Mouse (Mus musculus) hindbrain, embryonic 11.5 days (tissue): ENCODE measurements around the gene Atp6v0d1. TPM values are rescaled to one million over a fixed set of nuclear protein-coding genes. Genes with fewer than 3 reads are reported as not detected.
"Not testable (repeated sequence)": the region's sequence is repeated elsewhere in the genome, so short reads cannot be mapped to it uniquely, and the experiment has no call there.

Source experiments
- ATAC-seq: fragments of 200-750 bp; cut with Nextera tagmentation; 2 replicates; pipeline ENCODE4 v1.8.0; 2017; ENCODE audit warnings: mild to moderate bottlenecking, moderate TSS enrichment, moderate library complexity; ENCODE audit not compliant: low FRiP score
- DNase-seq: peaks from one replicate; pipeline ENCODE4 v3.0.0-alpha.2; 2015; ENCODE audit warnings: low spot score
- H3K27ac ChIP-seq: fragments of 300-500 bp; sonication (generic); 2 replicates; pipeline ENCODE4 v1.5.1; 2014; ENCODE audit warnings: mild to moderate bottlenecking, low read depth, low read length
- H3K27me3 ChIP-seq: fragments of 300-500 bp; sonication (generic); 2 replicates; pipeline ENCODE4 v1.6.1; 2014; ENCODE audit warnings: mild to moderate bottlenecking, low read length, moderate library complexity, mixed read lengths; ENCODE audit not compliant: control insufficient read depth, insufficient read depth
- H3K36me3 ChIP-seq: fragments of 300-500 bp; sonication (generic); 2 replicates; pipeline ENCODE4 v1.6.1; 2014; ENCODE audit warnings: mild to moderate bottlenecking, low read length, moderate library complexity, mixed read lengths; ENCODE audit not compliant: control insufficient read depth, insufficient read depth
- H3K4me1 ChIP-seq: fragments of 300-500 bp; sonication (generic); replicated peaks from 2 replicates; pipeline ENCODE4 v1.6.1; 2014; ENCODE audit warnings: low read length, mixed read lengths; ENCODE audit not compliant: control insufficient read depth, insufficient read depth
- H3K4me2 ChIP-seq: fragments of 300-500 bp; sonication (generic); replicated peaks from 2 replicates; pipeline ENCODE4 v1.6.1; 2014; ENCODE audit warnings: mild to moderate bottlenecking, low read depth, low read length
- H3K4me3 ChIP-seq: fragments of 300-500 bp; sonication (generic); 2 replicates; pipeline ENCODE4 v1.5.1; 2014; ENCODE audit warnings: low read depth, low read length
- H3K9ac ChIP-seq: fragments of 300-500 bp; sonication (generic); 2 replicates; pipeline ENCODE4 v1.6.1; 2014; ENCODE audit warnings: low read depth, low read length
- H3K9me3 ChIP-seq: fragments of 300-500 bp; sonication (generic); 2 replicates; pipeline ENCODE4 v1.6.1; 2016; ENCODE audit warnings: low read length; ENCODE audit not compliant: control insufficient read depth
- WGBS: fragments of 180-500 bp; shearing (Covaris S2); extraction: QIAGEN DNeasy Blood & Tissue Kit; methylation state at CpG from one replicate; pipeline ENCODE4 v1.1.7; 2014; 5-methylcytosine and 5-hydroxymethylcytosine counted together
- polyA plus RNA-seq: library from polyadenylated mRNA; unstranded; fragments of >200 nt; fragmentation: Nextera tagmentation; extraction: Ambion mirVana; gene quantifications from 2 replicates; pipeline ENCODE4 v1.2.1, GENCODE M21; 2014

The Atp6v0d1 gene
- polyA plus RNA-seq, 1 experiment from 2014 or later, result 141 TPM

- Histone ChIP-seq H3K27me3 (no peaks in the 10 kb centered on the region), H3K4me1 (0 out of 2 replicates have a peak, but pooled peaks cover 4% of the 10 kb centered on the region), H3K4me2 (peak overlapping the region; percentile 87), H3K36me3 (no peaks in the 10 kb centered on the region), H3K27ac (no peak overlapping the region), H3K9me3 (no peaks in the 10 kb centered on the region), H3K4me3 (peak overlapping the region; percentile 89), H3K9ac (peak overlapping the region; percentile 73)
- ATAC-seq (peak; percentile 23), DNase-seq (no peak)
- WGBS, result 30% methylated on average over 27 of the region's 27 CpGs
Measured at GRCm38 (mm10) chr8:105566703-105567595, 1.1 kb upstream of the Atp6v0d1 start.

GRCm38 (mm10) chr8:105565401-105565881 lies 406 bp downstream of the Atp6v0d1 start:
- under 1% methylated on average over 27 of the region's 31 CpGs for WGBS
- Histone ChIP-seq H3K9me3 (no peaks in the 10 kb centered on the region), H3K9ac (peak overlapping the region; percentile 86), H3K36me3 (no peaks in the 10 kb centered on the region), H3K27ac (peak overlapping the region; percentile 70), H3K4me3 (peak overlapping the region; percentile 89), H3K27me3 (no peaks in the 10 kb centered on the region), H3K4me2 (peak overlapping the region; percentile 87), H3K4me1 (0 out of 2 replicates have a peak, but pooled peaks cover 4% of the 10 kb centered on the region)
- ATAC-seq (peak; percentile 84), DNase-seq (peak; percentile 49)

- peak overlapping the region; percentile 86 for H3K9ac ChIP-seq
- whole genome bisulfite sequencing, result 85% methylated on average over 9 of the region's 9 CpGs
- not testable (repeated sequence) for DNase-seq, H3K9me3 ChIP-seq, H3K4me1 ChIP-seq, H3K27me3 ChIP-seq, ATAC-seq, H3K36me3 ChIP-seq, H3K27ac ChIP-seq
- H3K4me3 ChIP-seq, result peak overlapping the region; percentile 89
- H3K4me2 ChIP-seq, result peak overlapping the region; percentile 87
Measured at GRCm38 (mm10) chr8:105564573-105565229, 1.1 kb downstream of the Atp6v0d1 start.

GRCm38 (mm10) chr8:105563871-105564270 lies 2.0 kb downstream of the Atp6v0d1 start:
- Histone ChIP-seq H3K27ac (no peak overlapping the region), H3K27me3 (no peaks in the 10 kb centered on the region), H3K36me3 (no peaks in the 10 kb centered on the region), H3K4me2 (no peak overlapping the region), H3K4me1 (0 out of 2 replicates have a peak, but pooled peaks cover 4% of the 10 kb centered on the region), H3K9ac (no peak overlapping the region), H3K4me3 (no peak overlapping the region), H3K9me3 (no peaks in the 10 kb centered on the region)
- DNase-seq (no peak), ATAC-seq (no peak)
- WGBS, result 100% methylated on average over 1 of the region's 1 CpGs

GRCm38 (mm10) chr8:105562863-105563262 lies 3.0 kb downstream of the Atp6v0d1 start:
- DNase-seq, result no peak
- H3K4me3 ChIP-seq, result no peak overlapping the region
- no peak overlapping the region for H3K9ac ChIP-seq
- ATAC-seq, result no peak
- no peak overlapping the region for H3K4me2 ChIP-seq
- H3K27me3 ChIP-seq, result no peaks in the 10 kb centered on the region
- H3K36me3 ChIP-seq, result no peaks in the 10 kb centered on the region
- 0 out of 2 replicates have a peak, but pooled peaks cover 4% of the 10 kb centered on the region for H3K4me1 ChIP-seq
- 90% methylated on average over 3 of the region's 3 CpGs for WGBS
- H3K9me3 ChIP-seq, result no peaks in the 10 kb centered on the region
- H3K27ac ChIP-seq, result no peak overlapping the region

- ATAC-seq (no peak), DNase-seq (no peak)
- WGBS, result 79% methylated on average over 3 of the region's 3 CpGs
Measured at GRCm38 (mm10) chr8:105555230-105555629, 10.6 kb downstream of the Atp6v0d1 start.

GRCm38 (mm10) chr8:105554087-105554486 lies 11.8 kb downstream of the Atp6v0d1 start:
- Histone ChIP-seq H3K36me3 (no peaks in the 10 kb centered on the region), H3K27ac (no peak overlapping the region), H3K4me3 (no peak overlapping the region), H3K27me3 (no peaks in the 10 kb centered on the region), H3K9ac (no peak overlapping the region), H3K9me3 (no peaks in the 10 kb centered on the region), H3K4me2 (no peak overlapping the region), H3K4me1 (no peaks in the 10 kb centered on the region)
- peak; percentile 75 for DNase-seq
- no peak for ATAC-seq

More at GRCm38 (mm10) chr8:105555230-105555629, 10.6 kb downstream of the Atp6v0d1 start:
- Histone ChIP-seq H3K27me3 (no peaks in the 10 kb centered on the region), H3K36me3 (no peaks in the 10 kb centered on the region), H3K4me2 (no peak overlapping the region), H3K27ac (no peak overlapping the region), H3K9me3 (no peaks in the 10 kb centered on the region), H3K4me3 (no peak overlapping the region), H3K4me1 (no peaks in the 10 kb centered on the region), H3K9ac (no peak overlapping the region)

GRCm38 (mm10) chr8:105552824-105553223 lies 13.0 kb downstream of the Atp6v0d1 start:
- no peak overlapping the region for H3K4me3 ChIP-seq

More at GRCm38 (mm10) chr8:105552824-105553223, 13.0 kb downstream of the Atp6v0d1 start:
- no peak overlapping the region for H3K9ac ChIP-seq
- H3K9me3 ChIP-seq, result no peaks in the 10 kb centered on the region
- no peak overlapping the region for H3K4me2 ChIP-seq
- DNase-seq, result no peak
- H3K4me1 ChIP-seq, result no peaks in the 10 kb centered on the region
- ATAC-seq, result no peak
- H3K36me3 ChIP-seq, result no peaks in the 10 kb centered on the region
- 96% methylated on average over 1 of the region's 1 CpGs for WGBS
- H3K27me3 ChIP-seq, result no peaks in the 10 kb centered on the region
- H3K27ac ChIP-seq, result no peak overlapping the region
